Mouse (Mus musculus): ENCODE results near the gene Slc30a3. TPM values are rescaled to one million over a fixed set of nuclear protein-coding genes. Genes with fewer than 3 reads are reported as not detected.

Slc30a3 gene
- total RNA-seq (2021) (not detected), polyA plus RNA-seq (2012; rRNA removed) (not detected in 2 replicates)
- long read RNA-seq: 0 reads

DNA sequence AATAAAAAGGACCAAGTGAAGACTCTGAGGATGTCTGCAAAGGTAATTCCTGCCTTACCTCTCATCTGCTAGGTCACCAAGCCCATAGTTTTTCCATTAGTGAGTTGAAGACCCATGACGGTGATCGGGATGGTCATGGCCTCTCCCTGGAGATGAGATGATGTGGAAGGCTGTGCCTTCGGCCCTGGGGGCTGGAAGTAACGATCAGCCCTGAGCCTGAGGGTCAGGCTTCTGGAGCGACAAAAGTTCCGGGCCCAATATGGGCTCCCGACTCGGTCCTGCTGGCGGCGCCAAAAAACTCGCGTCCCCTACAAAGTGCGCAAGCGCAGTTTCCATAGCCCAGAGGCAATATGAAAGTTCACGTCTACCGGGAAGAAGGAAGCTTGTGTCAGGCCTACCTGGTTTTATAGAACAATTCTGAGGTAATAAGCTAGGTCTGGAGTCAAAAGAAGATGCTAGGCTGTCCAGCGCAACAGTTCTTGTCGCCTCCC is at the start of gene Slc30a3:
Gene Slc30a3, minus strand, starts transcription at position 238 of the 491 bp plus-strand sequence.
- DNase-seq: no peak

DNA sequence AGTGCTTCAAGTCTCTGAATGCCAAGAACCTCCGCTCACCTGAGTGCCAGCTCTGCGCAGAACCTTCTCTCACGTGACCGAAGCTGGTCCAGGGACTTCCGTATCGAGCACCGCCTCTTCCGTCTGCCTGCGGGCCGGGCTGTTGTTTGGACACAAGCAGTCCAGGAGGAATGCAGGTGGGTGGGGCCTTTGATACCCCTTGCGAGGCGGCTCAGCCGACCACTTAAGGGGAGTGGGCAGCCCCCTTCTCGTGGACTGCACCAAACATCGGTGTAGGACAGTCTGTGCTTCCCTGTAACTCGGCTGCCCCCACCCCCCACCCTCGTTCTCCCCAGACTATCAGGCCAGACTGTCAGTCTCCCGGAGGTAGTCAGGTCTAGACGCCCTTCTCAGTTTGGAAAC is 46.1 kb upstream of the Slc30a3 start, which contains the start of gene Mpv17:
Gene Mpv17, minus strand, starts transcription at position 100 of the 402 bp plus-strand sequence.
- peak; percentile 88 for DNase-seq

DNA sequence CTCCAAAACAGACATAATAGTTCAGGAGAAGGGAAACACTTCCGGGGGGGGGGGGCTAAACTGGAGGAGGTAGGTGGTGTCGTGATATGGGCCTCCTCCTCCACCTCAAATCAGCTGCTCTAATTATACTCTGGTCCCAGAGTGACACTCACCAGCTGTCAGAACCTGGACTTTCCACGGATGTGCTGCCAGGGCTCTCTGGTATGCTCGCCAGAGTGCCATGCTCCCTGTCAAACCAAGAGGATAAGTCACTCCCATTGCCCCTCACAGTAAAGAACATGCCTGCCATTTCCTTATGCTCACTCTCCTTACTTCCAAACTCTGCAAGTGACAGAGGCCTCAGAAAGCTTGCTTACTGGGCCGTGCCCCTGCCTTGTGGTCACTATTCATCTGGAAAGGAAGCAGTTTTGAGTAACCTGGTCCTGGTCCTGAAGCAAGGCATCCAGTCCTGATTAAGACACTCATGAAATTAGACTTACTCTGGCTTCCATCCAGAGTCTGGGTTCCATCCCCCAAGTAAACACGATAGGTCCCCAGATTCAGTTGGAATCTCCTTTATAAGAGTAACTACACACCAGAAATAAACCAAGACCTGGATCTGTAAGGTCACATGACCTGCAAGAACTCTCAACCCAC is 45.6 kb upstream of the Slc30a3 start:
- no peak for DNase-seq

DNA sequence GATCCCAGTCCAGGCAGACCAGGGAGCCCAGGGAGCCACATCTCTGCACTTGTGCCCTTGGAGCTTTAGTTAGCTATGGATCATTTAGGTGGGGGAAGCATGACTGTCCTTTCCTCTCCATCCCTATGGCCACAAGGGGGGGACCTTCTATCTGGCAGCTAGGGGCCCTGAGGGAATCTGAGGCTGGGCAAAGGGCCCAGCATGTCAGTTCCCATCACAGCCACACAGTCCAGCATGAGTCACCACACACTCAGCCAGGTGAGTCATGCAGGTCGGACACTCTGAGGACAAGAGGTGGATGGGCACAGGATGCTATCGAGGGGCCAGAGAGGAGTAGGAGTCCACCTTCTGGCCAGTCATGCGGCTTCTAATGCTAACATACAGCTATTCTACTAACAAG is 43.7 kb upstream of the Slc30a3 start:
- peak; percentile 65 for DNase-seq

DNA sequence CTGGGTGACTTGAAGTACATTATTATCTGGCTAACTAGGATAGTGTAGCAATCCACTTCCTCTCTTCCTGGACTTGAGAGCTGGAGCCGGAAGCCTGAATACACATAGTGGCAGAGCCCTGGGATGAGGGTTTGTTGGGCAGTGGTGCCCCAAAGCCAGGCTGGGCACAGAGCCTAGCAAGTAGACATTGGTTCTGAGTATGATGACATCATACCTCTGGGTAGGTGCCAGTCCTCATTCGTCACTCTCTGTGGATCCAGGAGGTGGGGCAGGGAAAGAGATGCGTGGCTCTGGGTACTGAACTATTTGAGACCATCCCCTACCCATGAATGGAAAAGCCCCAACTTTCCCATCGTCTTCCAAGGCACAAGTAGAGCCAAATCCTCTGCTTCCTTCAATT is 41.7 kb upstream of the Slc30a3 start:
- peak; percentile 75 for DNase-seq

DNA sequence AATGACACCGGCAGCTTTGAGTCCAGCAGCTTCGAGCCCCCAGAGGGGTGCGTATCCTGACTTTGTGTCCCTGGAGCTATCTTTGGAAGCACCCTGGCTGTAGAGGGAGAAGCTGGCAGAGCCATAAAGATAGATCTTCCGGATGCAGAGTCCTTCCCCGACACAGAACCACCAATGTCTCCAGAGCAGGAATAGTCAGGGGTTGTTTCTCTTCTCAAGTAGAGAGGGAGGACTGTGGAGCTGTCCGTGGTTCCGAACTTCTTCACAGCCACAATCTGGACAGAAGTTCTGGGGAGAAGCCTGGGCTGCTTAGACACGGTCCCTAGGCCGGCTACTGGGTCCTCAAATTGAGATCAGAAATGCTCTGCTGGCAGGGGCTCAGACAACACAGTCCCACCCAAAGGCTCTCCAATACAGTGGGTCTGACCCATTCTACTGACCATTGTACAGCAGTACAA is 31.0 kb upstream of the Slc30a3 start:
- peak; percentile 20 for DNase-seq

DNA sequence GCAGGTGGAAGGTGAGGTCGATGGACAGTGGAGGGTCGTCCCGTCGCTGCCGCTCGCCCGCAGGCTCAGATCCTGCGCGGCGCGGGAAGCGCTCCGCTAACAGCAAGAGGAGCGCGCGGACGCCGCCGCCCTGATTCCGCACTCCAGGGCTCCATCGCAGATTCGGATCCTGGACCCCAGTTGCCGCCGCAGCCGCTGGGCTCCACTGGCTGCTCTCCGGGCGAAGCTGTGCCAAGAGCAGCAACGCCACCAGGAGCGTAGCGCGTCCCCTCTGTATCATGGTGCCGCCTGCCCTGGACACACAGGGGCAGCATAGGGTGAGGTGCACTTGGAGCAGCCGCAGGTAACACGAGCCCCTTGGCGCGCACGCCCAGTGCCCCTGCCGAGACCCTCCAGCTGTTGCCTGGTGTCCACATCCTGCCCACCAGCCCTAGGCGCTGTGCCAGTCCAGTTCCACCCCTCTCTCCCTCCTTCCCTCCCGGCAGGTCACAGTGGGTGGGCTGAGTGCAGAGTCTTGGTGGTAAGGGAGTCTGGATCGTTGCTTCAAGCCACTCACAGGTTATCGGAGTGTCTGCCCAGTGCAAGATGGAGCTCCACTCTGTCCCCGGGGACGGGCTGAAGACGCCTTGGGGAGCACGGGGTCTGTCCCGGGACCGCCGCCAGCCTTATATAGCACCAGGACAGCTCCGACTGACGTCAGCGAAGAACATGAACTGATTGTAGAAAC is 30.4 kb upstream of the Slc30a3 start, which contains the start of gene Ucn:
Gene Ucn, minus strand, starts transcription at position 589 of the 727 bp plus-strand sequence.
- no peak for DNase-seq

DNA sequence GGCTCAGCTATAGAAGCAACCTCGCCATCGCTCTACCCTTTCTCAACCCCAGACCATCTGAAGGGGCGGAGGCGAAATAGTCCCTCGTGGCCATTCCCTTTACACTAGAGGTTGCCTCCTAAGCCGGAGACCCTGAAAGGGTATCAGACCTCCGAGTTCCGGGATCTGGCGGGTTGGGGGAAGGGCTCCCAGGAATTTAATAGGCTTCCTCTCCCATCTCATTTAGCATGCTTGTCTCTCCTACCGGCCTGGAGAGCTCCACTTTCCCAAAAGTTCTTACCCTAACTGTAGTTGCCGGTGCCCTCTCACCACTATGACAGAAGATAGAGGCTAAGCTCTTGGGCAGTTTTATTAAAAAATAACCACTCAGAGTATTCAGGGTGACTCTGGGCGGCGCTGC is 29.6 kb upstream of the Slc30a3 start:
- DNase-seq: no peak

DNA sequence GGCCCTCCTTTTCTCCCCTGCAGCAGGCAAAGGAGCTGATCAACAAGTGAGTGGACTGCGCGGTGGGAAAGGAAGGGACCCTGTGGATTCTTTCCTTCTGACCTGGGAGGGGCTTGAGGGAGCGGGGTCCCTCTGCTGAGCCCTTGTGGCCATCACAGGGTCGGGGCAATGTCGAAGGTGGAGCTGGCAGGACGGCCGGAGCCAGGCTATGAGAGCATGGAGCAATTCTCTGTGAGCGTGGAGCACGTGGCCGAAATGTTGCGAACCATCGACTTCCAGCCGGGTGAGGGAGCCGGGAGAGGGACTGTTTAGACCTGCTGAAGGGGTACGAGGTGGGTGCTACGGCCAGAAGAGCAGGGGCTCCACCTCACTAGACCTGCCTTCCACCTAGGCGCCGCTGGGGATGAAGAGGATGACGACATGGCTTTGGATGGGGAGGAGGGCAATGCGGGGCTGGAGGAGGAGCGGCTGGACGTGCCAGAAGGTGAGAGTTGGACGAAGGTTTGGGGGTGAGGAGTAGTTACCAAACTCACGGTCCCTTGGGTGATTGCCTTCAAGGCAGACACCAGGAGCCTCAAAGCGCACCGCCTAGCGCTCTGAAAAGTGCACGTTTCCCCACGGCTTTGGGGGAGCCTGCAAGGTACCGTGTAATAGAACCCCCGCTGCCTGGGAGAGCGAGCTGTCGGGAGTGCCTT is 28.8 kb upstream of the Slc30a3 start:
- DNase-seq: no peak

DNA sequence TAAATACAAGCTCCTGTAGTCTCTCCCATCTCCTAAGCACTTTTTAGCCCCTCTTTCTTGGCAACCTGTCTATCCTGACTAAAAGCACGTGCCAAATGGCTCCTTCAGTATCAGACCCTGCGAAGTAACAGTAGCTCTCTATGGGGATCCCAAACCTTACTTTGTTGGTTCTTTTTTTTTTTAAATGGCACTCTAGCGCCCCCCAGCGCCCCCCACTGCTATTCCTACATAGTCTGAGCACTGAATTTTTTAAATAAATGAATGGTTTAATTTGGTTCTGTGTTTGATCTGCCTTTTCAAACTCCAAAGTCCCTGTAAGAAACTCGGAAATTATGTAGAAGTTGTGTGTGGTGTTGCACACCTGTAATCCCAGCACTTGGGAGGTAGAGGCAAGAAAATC is 18.0 kb upstream of the Slc30a3 start:
- no peak for DNase-seq

DNA sequence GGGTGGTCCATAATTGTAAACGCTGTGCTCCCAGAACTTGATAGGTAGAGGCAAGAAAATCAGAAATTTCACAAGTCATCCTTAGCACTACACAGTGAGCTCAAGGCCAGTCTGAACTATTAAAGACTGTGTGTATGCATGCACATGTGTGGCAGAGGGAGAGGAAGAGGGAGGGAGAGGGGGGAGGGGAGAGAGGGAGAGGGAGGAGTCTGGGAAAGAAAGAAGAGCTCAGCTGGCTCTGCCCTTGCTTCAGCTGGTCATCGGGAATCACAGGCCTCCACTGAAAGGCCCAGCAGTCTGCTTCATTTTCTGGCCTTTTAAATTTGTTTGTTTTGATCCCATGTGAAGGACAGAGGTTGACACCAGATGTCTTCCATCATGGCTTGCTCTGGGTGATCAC is 15.4 kb upstream of the Slc30a3 start:
- no peak for DNase-seq

DNA sequence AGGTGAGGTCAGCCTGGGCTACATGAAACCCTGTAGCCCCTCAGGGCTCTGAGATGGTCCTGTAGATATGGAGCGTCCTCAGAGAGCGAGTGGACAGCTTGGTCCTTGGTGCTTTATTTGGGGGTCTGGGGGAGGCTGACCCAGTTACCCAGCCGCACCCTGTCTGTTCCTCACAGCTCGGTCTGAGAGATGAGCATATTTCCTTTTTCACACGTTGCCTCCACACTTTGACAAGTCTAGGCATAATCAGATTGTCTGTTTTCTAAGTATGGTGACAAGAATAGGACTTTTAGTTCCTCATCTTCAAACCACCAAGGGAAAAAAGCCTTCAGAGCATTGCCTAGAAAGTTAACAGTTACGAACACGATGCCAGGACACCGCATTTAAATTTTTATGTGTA is 13.1 kb upstream of the Slc30a3 start:
- DNase-seq: no peak

DNA sequence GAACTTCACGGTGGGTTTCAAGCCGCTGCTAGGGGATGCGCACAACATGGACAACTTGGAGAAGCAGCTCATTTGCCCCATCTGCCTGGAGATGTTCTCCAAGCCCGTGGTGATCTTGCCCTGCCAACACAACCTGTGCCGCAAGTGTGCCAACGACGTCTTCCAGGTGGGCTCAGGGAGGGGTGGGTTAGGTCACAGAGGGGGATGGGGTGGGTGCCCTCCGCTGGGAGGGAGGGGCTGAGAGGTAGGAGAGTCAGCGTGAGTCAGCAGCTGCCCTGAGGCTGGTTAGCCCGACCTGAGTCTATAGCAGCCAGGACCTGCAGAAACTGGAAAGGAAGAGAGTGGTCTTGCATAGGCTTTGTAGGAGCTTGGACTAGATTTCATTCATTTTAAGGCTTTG is 8.9 kb upstream of the Slc30a3 start:
- no peak for DNase-seq

DNA sequence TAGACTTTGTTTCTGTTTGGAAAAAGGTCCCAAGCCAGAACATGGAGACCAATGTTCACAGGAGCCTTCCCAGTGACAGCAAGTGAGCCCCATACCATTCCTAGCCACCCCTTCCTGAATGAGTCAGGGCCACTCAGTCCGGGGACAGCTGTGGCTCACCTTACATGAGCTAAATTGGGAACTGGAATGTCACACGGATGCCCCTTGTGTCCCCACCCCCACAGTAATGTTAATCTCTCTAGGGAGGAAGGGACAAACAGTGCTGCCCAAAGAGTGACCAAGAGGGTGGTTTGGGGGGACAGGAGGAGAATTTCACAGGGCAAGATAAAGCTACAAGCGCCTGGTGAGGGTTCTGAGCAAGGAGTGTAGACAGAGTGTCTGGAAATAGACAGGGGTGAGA is 8.3 kb upstream of the Slc30a3 start, which contains the start of gene Trim54:
Gene Trim54, plus strand, starts transcription at position 359 of the 400 bp plus-strand sequence.
- DNase-seq: no peak

DNA sequence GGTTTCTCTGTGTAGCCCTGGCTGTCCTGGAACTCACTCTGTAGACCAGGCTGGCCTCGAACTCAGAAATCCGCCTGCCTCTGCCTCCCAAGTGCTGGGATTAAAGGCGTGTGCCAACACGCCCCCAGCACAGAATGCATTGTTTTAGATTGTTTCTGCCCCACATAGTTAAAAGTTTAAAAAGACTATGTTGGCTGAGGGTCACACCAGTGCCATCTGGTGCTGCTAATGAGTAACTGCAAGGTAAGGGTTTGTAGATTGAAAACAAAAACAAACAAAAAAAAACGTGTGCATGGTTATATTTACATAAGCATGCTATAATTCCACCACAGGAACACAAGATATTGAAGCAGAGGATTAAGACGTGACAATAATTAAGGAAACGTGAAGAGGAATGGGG is 2.7 kb upstream of the Slc30a3 start:
- DNase-seq: no peak

DNA sequence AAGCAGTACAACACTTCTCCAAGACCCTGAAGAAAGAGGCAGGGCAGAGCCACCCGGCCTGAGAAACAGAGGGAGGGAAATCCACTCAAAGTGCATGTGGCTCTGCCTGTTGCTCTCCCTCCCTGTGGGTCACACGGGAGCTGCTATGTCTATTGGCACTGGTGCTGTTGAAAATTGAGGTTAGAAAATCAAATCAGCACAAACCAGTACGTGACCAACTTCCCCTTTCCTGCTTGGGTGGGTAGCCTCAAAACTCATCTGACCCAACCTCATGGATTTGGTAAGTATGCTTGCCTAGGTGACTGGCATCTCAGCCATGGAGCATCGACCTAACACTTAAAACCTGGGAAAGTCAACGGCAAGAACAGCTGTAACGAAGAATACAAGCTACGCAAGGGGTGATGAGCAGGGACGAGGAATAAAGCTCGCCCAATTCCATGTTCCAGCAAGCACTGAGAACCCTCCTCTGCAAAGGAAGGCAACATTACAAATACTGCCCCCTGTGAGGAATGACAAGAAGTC is 2.2 kb downstream of the Slc30a3 start, which contains the start of gene Dnajc5g:
Gene Dnajc5g, plus strand, starts transcription at position 472 of the 522 bp plus-strand sequence.
- DNase-seq: no peak

DNA sequence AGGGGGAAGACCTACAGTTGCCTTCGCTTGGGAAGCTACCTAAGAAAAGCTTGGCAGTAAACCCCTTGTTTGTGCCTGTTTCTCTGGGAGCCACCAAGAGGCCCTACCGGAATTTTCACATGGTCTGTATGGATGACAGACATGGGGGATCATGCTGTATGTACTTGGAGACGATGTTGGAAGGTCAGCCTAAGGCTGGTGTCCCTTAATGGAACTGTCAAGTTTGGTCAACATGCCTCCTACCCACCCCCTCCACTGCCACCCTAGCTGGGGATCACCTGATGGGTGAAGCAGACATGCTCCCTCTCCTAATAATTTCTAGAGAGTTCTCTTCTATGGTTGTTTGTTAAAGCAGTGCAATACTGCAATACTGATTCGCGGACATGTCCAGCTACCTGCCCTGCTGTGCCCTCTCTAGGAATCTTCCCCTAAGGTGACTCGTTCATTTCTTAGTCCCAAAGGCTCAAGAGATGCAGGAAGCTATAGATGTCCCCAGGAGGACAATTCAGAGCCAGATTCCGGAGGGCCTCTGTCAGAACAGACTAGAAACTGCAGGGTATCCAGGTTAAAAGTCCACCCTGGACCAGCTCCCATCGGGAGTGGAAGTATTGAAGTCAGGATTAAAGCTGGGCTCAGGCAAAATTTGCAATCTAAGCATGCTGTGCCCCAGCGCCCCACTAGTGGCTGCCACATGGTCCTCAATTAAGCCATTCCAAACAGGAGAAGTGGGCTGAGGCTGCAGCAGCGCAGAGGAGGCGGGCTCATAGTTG is 12.1 kb downstream of the Slc30a3 start:
- no peak for DNase-seq

DNA sequence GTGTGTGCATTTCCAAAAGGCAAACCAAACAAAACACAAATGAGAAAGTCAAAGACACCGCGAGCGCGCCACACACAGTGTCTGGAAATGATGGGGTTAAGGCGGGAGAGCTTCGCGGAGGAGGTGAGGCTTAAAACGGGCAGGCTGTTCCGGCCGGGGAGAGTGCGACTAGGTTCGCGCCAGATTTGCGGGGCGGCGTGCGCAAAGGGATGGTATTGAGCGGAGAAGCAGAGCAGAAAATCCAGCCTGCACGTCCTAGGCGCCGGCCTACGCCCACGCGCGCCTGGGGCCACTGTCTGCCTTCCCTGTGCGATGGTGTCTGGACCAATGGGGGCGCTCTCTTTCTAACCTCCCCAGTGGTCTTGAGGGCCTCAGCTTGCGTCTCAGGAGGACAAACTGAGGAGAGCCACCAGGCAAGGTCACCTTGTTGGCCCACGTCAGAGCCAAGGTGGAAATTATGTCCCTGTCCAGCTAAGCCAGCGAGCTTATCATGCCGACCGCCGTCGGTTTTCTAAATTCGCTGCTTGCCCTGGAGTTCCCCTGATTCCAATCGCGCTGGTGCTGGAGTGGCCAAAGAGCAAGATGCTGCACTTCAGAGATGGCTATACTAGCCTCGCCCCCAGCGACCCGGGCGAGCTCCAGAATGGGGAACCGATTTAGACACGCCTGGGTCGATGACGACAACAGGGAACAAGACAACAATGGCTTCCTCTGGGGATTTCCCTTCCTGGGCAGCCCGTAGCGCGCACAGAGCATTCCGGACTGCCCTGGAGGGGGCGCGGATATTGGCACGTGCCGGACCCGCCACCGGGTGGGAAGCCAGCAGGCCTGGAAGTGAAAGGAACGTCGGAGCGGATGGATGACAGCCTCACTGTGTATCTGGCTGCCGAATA is 13.0 kb downstream of the Slc30a3 start:
- peak; percentile 68 for DNase-seq

DNA sequence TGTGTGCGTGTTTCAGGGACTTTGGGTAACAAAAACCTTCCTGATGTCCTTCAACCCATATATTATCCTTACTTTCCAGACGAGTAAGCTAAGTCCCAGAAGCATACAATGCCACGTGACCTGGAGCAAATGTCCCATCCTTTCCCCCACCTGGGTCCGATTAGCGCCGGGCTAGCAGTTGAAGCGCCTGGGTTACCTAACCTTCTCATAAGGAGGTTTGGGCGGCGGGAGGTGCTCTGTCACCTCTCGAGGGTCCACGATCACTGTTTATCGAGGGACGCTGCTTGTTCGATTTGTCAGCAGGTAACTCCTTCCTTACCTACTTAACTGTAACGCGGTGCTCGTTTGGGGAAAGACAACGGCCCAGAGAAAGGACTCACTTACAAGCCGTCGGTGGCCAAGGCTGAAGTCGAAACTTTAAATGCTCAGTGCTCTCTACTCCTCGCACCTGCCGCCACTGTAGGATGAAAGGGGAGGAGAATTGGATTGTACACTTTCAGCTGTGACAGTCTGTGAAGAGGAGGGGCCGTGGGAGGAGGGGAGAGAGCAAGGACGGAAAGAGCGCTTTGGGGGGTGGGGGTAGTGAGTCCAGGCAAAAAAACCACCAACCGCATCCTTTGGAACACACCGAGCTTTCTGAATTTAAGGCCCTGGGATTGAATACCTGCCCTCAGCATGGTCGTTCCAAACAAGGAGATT is 13.8 kb downstream of the Slc30a3 start:
- DNase-seq: no peak
